ENCODE assay signal across 9 mouse cellular contexts in the genomic region with DNA sequence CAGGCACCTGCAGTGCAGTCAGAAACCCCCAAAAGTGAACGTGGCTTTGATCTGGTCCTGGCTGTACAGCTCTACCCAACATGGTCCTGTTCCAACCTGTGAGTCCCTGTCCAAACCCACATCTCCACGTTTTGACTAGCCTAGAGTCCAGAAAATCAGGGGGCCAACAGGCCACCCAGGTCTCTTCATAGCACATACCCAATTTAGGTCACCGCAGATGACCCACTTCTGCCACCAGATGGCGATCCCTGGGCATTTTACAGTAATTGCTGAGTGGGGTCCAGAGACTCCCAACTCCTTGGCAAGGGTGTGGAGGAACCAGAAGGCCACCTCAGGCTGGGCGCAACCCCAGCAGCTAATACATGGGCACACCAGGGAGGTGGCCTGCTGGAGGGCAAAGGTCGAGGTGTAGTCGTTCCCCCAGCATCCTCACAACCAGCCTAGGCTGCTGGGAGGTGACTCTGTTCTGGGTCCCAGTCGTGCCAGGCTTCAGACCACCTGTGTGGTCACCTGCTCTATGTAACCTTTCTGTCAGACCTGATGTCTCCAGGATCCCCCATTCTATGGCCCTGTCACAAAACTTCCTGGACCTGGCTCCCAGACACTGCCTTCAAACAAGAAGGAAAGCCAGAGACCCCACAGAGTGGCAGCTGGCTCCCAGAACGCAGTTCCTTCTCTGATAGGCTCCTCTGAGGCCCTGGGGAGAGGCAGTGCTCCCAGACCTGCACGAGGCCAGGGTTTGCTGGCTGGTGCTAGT. TPM values are rescaled to one million over a fixed set of nuclear protein-coding genes. Genes with fewer than 3 reads are reported as not detected.
DNase-seq lines count a peak whose midpoint lies in the region; ATAC-seq and TF ChIP-seq lines count a peak whose summit lies in the region.
"Had no signal": no experiment of that assay in that cellular context is flagged by ENCODE, and none has a peak within 500 bp of the region (broad histone marks: within the 10 kb centered on the region; RNA-seq: fewer than 3 reads in every experiment).

No protein-coding gene starts in this region.

- no peaks in the 10 kb centered on the region for H3K36me3 ChIP-seq in heart, postnatal 0 days (replicated peaks; ENCODE audit: control insufficient read depth, insufficient read depth, low read length)
- no peaks in the 10 kb centered on the region for H3K36me3 ChIP-seq in midbrain, embryonic 12.5 days
- H3K36me3 ChIP-seq: embryonic facial prominence, embryonic 12.5 days had no signal

- H3K4me2 ChIP-seq in heart, postnatal 0 days (ENCODE audit: low read depth, low read length), result no peak overlapping the region
- H3K4me2 ChIP-seq in midbrain, embryonic 12.5 days (replicated peaks), result no peak overlapping the region
- H3K4me2 ChIP-seq: embryonic facial prominence, embryonic 12.5 days had no signal

- no peak overlapping the region for H3K9ac ChIP-seq in heart, postnatal 0 days (replicated peaks; ENCODE audit: low read depth, low read length)
- H3K9ac ChIP-seq in midbrain, embryonic 12.5 days (replicated peaks), result no peak overlapping the region
- H3K9ac ChIP-seq: embryonic facial prominence, embryonic 12.5 days had no signal

- TF ChIP-seq CTCF in heart, postnatal 0 days (IDR thresholded peaks at IDR 0.05; ENCODE audit: low read depth), result peak; percentile 90

- H3K4me3 ChIP-seq in heart, postnatal 0 days (ENCODE audit: low read depth, low read length), result no peak overlapping the region
- H3K4me3 ChIP-seq in midbrain, embryonic 12.5 days, result no peak overlapping the region
- H3K4me3 ChIP-seq: embryonic facial prominence, embryonic 12.5 days had no signal

- H3K27ac ChIP-seq in heart, postnatal 0 days (ENCODE audit: low read depth), result no peak overlapping the region
- no peak overlapping the region for H3K27ac ChIP-seq in midbrain, embryonic 12.5 days (replicated peaks)
- H3K27ac ChIP-seq: embryonic facial prominence, embryonic 12.5 days had no signal

- H3K4me1 ChIP-seq in heart, postnatal 0 days (ENCODE audit: control insufficient read depth, insufficient read depth), result no peaks in the 10 kb centered on the region
- H3K4me1 ChIP-seq in midbrain, embryonic 12.5 days, result 0 out of 2 replicates have a peak, but pooled peaks cover 5% of the 10 kb centered on the region

- DNase-seq in spleen, postnatal 4 days (ENCODE audit: low spot score in 2 of 2), result peak; percentile 42 to 66
- no peak for DNase-seq in spleen, postnatal 36 days (ENCODE audit: low spot score in 2 of 2)
- DNase-seq in cerebellum, adult 9-10 months, result peak; percentile 85
- DNase-seq in heart, postnatal 0 days (ENCODE audit: low spot score), result peak; percentile 45
- peak; percentile 81 for DNase-seq in kidney, postnatal 10 days
- no peak for DNase-seq in T-cell, adult 2 months (ENCODE audit: low spot score)

- ATAC-seq in heart, postnatal 0 days (ENCODE audit: insufficient read depth, low read depth), result peak; percentile 66
- peak; percentile 27; the same call in 1 of the 2 replicates for ATAC-seq in midbrain, embryonic 12.5 days (ENCODE audit: low FRiP score, low read depth)
- no peak for ATAC-seq in frontal cortex, adult (ENCODE audit: low TSS enrichment)

- 36% methylated on average over 10 of the region's 10 CpGs for WGBS in heart, postnatal 0 days
- WGBS in midbrain, embryonic 12.5 days, result 38% methylated on average over 10 of the region's 10 CpGs

- no peaks in the 10 kb centered on the region for H3K9me3 ChIP-seq in heart, postnatal 0 days (replicated peaks; ENCODE audit: control insufficient read depth, low read length)
- H3K9me3 ChIP-seq in midbrain, embryonic 12.5 days, result no peaks in the 10 kb centered on the region
- H3K9me3 ChIP-seq: embryonic facial prominence, embryonic 12.5 days had no signal

- no peaks in the 10 kb centered on the region for H3K27me3 ChIP-seq in heart, postnatal 0 days (ENCODE audit: control insufficient read depth, insufficient read depth, low read length)
- no peaks in the 10 kb centered on the region for H3K27me3 ChIP-seq in midbrain, embryonic 12.5 days
- H3K27me3 ChIP-seq: embryonic facial prominence, embryonic 12.5 days had no signal

- no peak for TF ChIP-seq EP300 in heart, postnatal 0 days (IDR thresholded peaks at IDR 0.05; ENCODE audit: low read depth)

RNA-seq across cellular contexts. Expression of gene Aatk, which starts 16.6 kb away (rescaled TPM):
- 4.7 and 22.1 TPM in 2 replicates for total RNA-seq in heart, postnatal 0 days (2014; rRNA removed; ENCODE audit: low replicate concordance)
- 0.63 and 0.71 TPM in 2 replicates for polyA plus RNA-seq in heart, postnatal 0 days (2015; fragmentation: Nextera tagmentation; extraction: Ambion mirVana)
- 7.7 and 8.8 TPM in 2 replicates for polyA plus RNA-seq in midbrain, embryonic 12.5 days (2016; fragmentation: Nextera tagmentation; extraction: Ambion mirVana)

RNA-seq across cellular contexts. Expression of gene Cep131, which starts 56.3 kb away (rescaled TPM):
- total RNA-seq in heart, postnatal 0 days (2014; rRNA removed; ENCODE audit: low replicate concordance), result 3.8 and 8.5 TPM in 2 replicates
- 6.8 and 8.2 TPM in 2 replicates for polyA plus RNA-seq in heart, postnatal 0 days (2015; fragmentation: Nextera tagmentation; extraction: Ambion mirVana)
- polyA plus RNA-seq in midbrain, embryonic 12.5 days (2016; fragmentation: Nextera tagmentation; extraction: Ambion mirVana), result 52.6 and 54.4 TPM in 2 replicates

Comparison
In these comparisons a context has a peak if more than half of its experiments do, and no peak if none do; other contexts are left out.
1. DNase-seq: peak in spleen, postnatal 4 days (2 of 2), cerebellum, adult 9-10 months (single experiment), heart, postnatal 0 days (single experiment) and kidney, postnatal 10 days (single experiment); none in spleen, postnatal 36 days (0 of 2) and T-cell, adult 2 months (single experiment).